Mouse (Mus musculus) neural tube, embryonic 12.5 days (tissue): Measurements from ENCODE around the gene Abhd12b. TPM values are rescaled to one million over a fixed set of nuclear protein-coding genes. Genes with fewer than 3 reads are reported as not detected.

Experiments used
- ATAC-seq: fragments of 200-750 bp; cut with Nextera tagmentation; 2 replicates; pipeline ENCODE4 v1.8.0; 2017; ENCODE audit warnings: low read depth, mild to moderate bottlenecking, moderate TSS enrichment, moderate library complexity; ENCODE audit not compliant: low FRiP score
- H3K27ac ChIP-seq: fragments of 300-500 bp; sonication (generic); 2 replicates; pipeline ENCODE4 v1.5.1; 2016
- H3K27me3 ChIP-seq: fragments of 300-500 bp; sonication (generic); replicated peaks from 2 replicates; pipeline ENCODE4 v1.6.1; 2016; ENCODE audit warnings: mild to moderate bottlenecking
- H3K36me3 ChIP-seq: fragments of 300-500 bp; sonication (generic); 2 replicates; pipeline ENCODE4 v1.6.1; 2016; ENCODE audit warnings: mild to moderate bottlenecking
- H3K4me1 ChIP-seq: fragments of 300-500 bp; sonication (generic); 2 replicates; pipeline ENCODE4 v1.6.1; 2016
- H3K4me2 ChIP-seq: fragments of 300-500 bp; sonication (generic); replicated peaks from 2 replicates; pipeline ENCODE4 v1.6.1; 2016; ENCODE audit warnings: mild to moderate bottlenecking
- H3K4me3 ChIP-seq: fragments of 300-500 bp; sonication (generic); 2 replicates; pipeline ENCODE4 v1.5.1; 2016
- H3K9ac ChIP-seq: fragments of 300-500 bp; sonication (generic); 2 replicates; pipeline ENCODE4 v1.6.1; 2016; ENCODE audit warnings: mild to moderate bottlenecking
- H3K9me3 ChIP-seq: fragments of 300-500 bp; sonication (generic); 2 replicates; pipeline ENCODE4 v1.6.1; 2016; ENCODE audit warnings: mild to moderate bottlenecking
- WGBS: fragments of 180-500 bp; shearing (Covaris S2); methylation state at CpG from one replicate; pipeline ENCODE4 v1.1.7; 2016; 5-methylcytosine and 5-hydroxymethylcytosine counted together
- polyA plus RNA-seq: library from polyadenylated mRNA; unstranded; fragments of >200 nt; fragmentation: Nextera tagmentation; extraction: Ambion mirVana; gene quantifications from 2 replicates; pipeline ENCODE4 v1.2.1, GENCODE M21; 2016

Gene Abhd12b
- polyA plus RNA-seq, 1 experiment from 2014 or later = not detected

DNA sequence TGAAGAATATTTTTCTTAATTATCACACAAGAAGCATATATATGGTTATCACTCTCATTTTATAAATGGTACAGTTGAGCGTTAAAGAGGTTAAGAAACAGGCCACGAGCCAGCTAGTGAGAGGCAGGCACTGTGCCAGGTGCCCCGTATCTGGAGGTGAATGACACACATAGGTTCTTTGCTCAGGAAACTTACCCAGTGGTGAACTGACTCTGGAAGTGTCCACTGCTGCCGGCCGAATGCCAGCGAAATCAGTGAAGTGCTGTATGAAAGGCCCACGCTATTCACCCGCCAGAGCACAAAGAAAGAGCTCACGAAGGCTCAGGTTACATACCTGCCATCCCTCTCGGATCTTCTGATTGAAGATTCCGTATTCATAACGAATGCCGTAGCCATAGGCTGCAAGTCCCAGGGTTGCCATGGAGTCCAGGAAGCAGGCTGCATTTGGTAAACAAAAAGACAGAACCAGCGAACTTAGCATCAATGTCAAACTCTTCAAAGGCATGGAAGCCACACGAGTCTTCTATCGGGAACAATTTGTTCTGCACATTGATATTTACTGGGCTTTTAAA, 62.4 kb downstream of the Abhd12b start:
- Histone ChIP-seq H3K27ac (no peak overlapping the region), H3K9me3 (no peaks in the 10 kb centered on the region), H3K36me3 (no peaks in the 10 kb centered on the region), H3K27me3 (no peaks in the 10 kb centered on the region), H3K4me3 (no peak overlapping the region), H3K4me2 (no peak overlapping the region), H3K4me1 (no peaks in the 10 kb centered on the region), H3K9ac (no peak overlapping the region)
- no peak for ATAC-seq
- WGBS = 74% methylated on average over 16 of the region's 16 CpGs

DNA sequence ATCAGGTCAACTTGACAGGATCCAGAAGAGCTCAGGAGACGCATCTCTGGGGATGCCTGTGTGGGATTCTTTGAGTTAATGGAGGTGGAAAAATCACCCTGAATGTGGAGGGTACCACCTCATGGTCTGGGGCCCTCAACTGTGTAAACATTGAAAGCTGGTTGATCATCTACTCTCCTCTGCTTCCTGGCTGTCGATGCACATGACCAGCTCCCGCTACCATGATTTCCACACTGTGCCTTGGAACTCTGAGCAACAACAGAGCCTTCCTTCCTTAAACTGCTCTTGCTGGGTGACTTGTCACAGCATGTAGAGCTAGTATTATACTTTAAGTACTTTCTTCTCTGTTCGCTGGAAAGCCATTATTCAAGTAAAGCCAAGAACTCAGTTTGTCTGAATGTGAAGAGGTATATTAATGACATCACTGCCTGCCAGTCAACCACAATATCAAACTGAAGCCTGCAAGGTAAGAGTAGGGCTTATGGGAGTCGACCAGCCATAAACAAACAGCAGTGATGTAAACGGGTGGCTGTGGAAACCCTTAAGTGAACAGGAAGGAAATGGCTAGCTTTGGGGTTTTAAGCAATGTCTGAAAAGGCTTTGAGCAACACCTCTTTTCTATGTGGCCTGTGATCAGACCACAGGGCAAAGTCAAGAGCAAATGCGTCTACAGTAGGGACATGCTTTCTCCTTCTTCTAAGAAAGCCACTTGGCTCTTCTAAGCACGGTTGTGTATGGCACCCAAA, 65.0 kb downstream of the Abhd12b start:
- ATAC-seq = no peak
- Histone ChIP-seq H3K4me1 (no peaks in the 10 kb centered on the region), H3K36me3 (no peaks in the 10 kb centered on the region), H3K27ac (no peak overlapping the region), H3K9ac (no peak overlapping the region), H3K4me3 (no peak overlapping the region), H3K4me2 (no peak overlapping the region), H3K9me3 (no peaks in the 10 kb centered on the region), H3K27me3 (no peaks in the 10 kb centered on the region)
- WGBS = 88% methylated on average over 8 of the region's 8 CpGs

DNA sequence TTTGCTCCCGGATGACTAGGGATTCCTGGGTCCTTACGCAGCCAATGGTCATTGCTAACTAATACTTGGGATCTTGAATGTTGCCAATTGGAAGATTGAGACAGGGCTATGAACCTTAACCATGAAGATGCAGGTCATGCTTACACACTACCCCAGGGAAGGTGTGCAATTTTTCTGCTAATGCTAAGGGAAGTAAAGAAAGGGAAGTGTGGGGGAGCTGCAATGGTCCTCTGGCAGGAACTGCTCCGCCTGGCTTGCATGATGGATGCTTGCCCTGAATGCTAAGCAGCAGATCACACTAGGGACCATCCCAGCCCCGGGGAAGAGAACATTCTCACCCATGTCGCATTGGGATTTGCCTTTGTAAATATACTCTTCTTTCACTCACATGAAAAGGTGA, 67.5 kb downstream of the Abhd12b start:
- Histone ChIP-seq H3K27ac (no peak overlapping the region), H3K4me1 (0 out of 2 replicates have a peak, but pooled peaks cover under 1% of the 10 kb centered on the region), H3K27me3 (0 out of 2 replicates have a peak, but pooled peaks cover 5% of the 10 kb centered on the region), H3K36me3 (no peaks in the 10 kb centered on the region), H3K9me3 (no peaks in the 10 kb centered on the region), H3K4me3 (no peak overlapping the region), H3K4me2 (no peak overlapping the region), H3K9ac (no peak overlapping the region)
- no peak for ATAC-seq
- WGBS = 83% methylated on average over 5 of the region's 5 CpGs

DNA sequence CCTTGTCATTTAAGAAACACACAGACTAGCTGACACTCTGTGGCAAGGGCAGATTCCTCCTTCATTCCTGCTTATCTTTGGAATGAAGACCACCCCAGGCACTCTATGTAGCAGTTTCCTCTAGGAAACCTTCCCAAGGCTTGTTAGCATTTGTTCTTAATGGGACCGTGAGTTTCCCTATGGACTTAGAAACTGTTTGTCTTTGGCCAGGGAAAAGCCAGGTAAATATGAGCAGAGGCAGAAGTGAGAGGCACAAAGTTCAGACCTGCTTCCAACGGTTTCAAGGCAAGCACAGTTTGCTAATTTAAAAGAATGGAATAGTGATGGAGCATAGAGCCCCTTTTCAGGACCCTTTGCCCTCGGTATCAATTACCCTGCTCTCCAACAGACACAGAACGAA, 69.4 kb downstream of the Abhd12b start:
- peaks cover 14% of the 10 kb centered on the region for H3K4me1 ChIP-seq
- H3K4me2 ChIP-seq = no peak overlapping the region
- H3K27ac ChIP-seq = no peak overlapping the region
- no peak overlapping the region for H3K9ac ChIP-seq
- 0 out of 2 replicates have a peak, but pooled peaks cover 5% of the 10 kb centered on the region for H3K27me3 ChIP-seq
- no peak overlapping the region for H3K4me3 ChIP-seq
- H3K36me3 ChIP-seq = no peaks in the 10 kb centered on the region
- no peak for ATAC-seq
- no peaks in the 10 kb centered on the region for H3K9me3 ChIP-seq
- WGBS = 83% methylated on average over 4 of the region's 4 CpGs

DNA sequence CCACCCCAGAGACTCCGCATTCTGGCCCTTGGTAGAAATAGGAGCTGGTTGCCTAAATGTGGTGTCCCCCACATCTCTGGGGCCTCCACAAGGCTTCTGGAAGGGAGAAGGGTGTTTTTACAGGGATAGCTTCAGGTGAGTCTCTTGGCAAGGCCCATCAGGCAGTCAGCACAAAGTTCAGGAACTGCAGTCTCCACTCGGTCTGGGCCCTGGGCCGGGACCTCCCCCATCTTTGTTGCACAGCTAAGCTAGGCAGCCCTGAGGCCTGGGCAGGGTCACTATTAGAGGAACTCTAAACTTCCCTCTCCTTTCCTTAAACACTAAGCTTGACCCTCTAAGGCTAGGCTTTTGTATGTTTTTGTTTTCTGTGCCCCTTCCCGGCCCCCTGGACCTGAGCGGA, 72.7 kb downstream of the Abhd12b start:
- peak overlapping the region; percentile 93 for H3K4me2 ChIP-seq
- H3K36me3 ChIP-seq = no peaks in the 10 kb centered on the region
- H3K4me3 ChIP-seq = peak overlapping the region; percentile 42; the same call in 1 of the 2 replicates
- H3K9me3 ChIP-seq = no peaks in the 10 kb centered on the region
- no peak overlapping the region for H3K9ac ChIP-seq
- H3K4me1 ChIP-seq = peaks cover 14% of the 10 kb centered on the region
- ATAC-seq = no peak
- H3K27me3 ChIP-seq = 0 out of 2 replicates have a peak, but pooled peaks cover 5% of the 10 kb centered on the region
- WGBS = 33% methylated on average over 5 of the region's 5 CpGs
- no peak overlapping the region for H3K27ac ChIP-seq

DNA sequence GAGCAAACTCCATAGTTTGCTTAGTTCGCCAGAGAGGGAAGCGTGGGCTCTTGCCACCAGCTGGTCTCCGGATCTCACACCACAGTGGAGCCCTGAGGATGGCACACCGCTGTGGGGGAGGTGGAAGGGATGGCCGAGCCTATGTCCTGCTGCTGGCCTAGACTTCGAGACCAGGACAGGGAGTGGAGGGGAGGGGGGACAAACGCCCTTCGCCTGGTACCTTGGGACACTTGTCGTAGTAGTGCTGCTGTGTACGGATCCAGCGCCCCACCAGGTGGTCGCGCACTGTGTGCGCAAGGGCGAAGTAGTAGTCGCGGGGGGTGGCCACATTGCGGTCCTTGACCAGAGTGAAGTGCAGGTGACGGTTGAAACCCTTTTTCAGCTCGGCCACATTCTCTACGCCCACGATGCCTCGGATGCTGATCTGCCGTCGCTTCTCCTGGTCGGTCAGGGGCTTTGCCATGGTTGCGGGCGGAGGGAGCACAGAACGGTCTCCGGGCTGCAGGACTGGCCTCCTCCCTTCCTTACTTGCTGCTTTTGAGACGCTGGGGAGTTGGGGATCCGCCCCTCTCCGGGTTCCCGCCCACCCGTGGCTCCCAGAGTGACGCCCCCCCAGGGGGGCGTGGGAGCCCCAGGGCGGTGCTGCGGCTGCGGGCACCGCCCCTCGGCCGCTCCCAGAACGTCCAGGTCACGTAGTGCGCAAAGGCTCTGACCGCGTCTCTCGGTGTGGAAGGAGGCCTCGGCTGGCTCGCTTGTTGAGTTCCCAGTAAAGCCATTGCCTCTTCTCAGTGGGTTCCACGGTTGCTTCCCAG, 73.4 kb downstream of the Abhd12b start:
- H3K27me3 ChIP-seq = 0 out of 2 replicates have a peak, but pooled peaks cover 5% of the 10 kb centered on the region
- H3K36me3 ChIP-seq = no peaks in the 10 kb centered on the region
- peak overlapping the region; percentile 51 for H3K9ac ChIP-seq
- H3K4me2 ChIP-seq = peak overlapping the region; percentile 93
- no peaks in the 10 kb centered on the region for H3K9me3 ChIP-seq
- peaks cover 14% of the 10 kb centered on the region for H3K4me1 ChIP-seq
- WGBS = 2% methylated on average over 52 of the region's 52 CpGs
- peak; percentile 73 for ATAC-seq
- peak overlapping the region; percentile 42 for H3K4me3 ChIP-seq
- no peak overlapping the region for H3K27ac ChIP-seq

DNA sequence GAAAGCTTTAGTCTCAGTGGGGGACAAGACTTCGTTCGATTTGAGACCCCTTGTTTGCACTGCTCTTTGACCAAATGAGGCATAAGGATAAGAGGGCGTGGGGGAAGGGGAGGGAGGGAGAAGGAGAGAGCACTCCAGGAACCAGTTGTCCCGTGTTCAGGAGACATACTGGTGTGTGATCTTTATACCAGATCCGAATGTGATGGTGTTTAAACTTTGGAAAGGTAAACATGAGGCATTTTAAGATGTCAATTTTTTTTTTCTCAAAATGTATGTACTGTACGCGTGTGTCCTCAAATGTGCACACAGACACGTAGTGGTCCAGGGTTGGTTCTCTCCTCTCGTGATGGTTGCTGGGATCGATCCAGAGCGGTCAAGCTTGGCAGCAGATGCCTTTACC, 74.2 kb downstream of the Abhd12b start:
- Histone ChIP-seq H3K4me3 (no peak overlapping the region), H3K9me3 (no peaks in the 10 kb centered on the region)
- 67% methylated on average over 11 of the region's 11 CpGs for WGBS

DNA sequence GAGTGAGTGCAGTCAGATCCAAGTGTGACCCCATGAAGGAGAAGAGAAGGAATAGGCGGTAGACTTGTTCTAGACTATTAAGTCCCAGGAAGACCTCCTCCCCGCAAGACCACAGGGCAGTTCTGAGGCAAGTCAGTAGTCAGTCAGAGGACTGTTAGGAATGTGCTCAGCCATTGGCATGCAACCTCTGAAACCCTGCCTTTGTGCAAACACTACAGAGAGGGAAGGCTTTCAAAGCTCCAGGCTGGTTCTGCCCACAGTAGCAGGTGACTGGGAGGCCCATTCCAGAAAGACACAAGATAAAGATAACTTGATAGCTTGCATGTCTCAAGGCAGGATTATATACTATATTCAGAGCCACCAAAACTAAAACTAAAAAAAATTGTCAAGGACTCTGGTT, 77.4 kb downstream of the Abhd12b start, which contains the start of gene Pygl:
Pygl (minus strand) TSS at position 195 of the 400 bp plus-strand sequence.
- Histone ChIP-seq H3K36me3 (no peaks in the 10 kb centered on the region), H3K9ac (no peak within 1 kb of the TSS), H3K4me1 (peaks cover 17% of the 10 kb centered on the region), H3K9me3 (no peaks in the 10 kb centered on the region), H3K27ac (no peak within 1 kb of the TSS), H3K27me3 (no peaks in the 10 kb centered on the region), H3K4me3 (no peak within 1 kb of the TSS), H3K4me2 (no peak within 1 kb of the TSS)
- 83% methylated on average over 2 of the region's 2 CpGs for whole genome bisulfite sequencing
- no peak for ATAC-seq

More for the DNA sequence above, 74.2 kb downstream of the Abhd12b start:
- peaks cover 14% of the 10 kb centered on the region for H3K4me1 ChIP-seq
- H3K4me2 ChIP-seq = peak overlapping the region; percentile 93; the same call in 1 of the 2 replicates
- 0 out of 2 replicates have a peak, but pooled peaks cover 5% of the 10 kb centered on the region for H3K27me3 ChIP-seq
- H3K27ac ChIP-seq = no peak overlapping the region
- no peaks in the 10 kb centered on the region for H3K36me3 ChIP-seq
- H3K9ac ChIP-seq = no peak overlapping the region
- ATAC-seq = no peak

DNA sequence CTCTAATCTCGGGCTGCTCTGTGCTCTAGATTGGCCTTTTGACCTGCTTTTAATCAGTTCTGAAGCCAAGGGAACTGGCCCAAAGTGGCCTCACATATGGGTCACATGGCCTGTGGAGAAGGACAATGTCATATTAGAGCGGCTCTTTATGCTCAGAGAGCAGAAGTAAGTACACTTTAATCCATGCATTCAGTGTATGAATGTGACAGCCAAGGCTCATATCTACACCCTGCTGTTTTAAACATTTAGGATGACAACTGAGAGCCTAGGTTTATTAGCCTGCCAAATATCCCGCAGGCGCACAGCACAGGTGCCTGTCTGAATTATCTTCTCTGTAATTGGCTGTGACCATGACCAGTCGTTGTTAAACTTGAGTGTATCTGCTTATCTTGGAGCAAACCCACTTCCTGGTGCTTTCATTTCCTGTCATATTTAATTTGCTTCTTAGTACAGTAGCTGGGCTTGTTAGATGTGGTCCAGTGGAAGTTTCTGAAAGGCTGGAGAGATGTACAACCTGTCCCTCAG, 78.1 kb downstream of the Abhd12b start:
- 50% methylated on average over 5 of the region's 5 CpGs for WGBS
- Histone ChIP-seq H3K4me2 (no peak overlapping the region), H3K9me3 (no peaks in the 10 kb centered on the region), H3K27ac (no peak overlapping the region), H3K9ac (no peak overlapping the region), H3K27me3 (no peaks in the 10 kb centered on the region), H3K36me3 (no peaks in the 10 kb centered on the region), H3K4me1 (peaks cover 9% of the 10 kb centered on the region), H3K4me3 (no peak overlapping the region)
- ATAC-seq = no peak

Other genes starting within 250 kb of the Abhd12b start
- 7.5 and 8.1 TPM in 2 replicates for gene Sav1, start 167.1 kb upstream of the Abhd12b start, polyA plus RNA-seq
- gene Nin, start 40.4 kb upstream of the Abhd12b start, polyA plus RNA-seq = 18.9 and 19.3 TPM in 2 replicates
- gene Pygl, start 77.3 kb downstream of the Abhd12b start, polyA plus RNA-seq = 5.3 and 5.8 TPM in 2 replicates
- gene Trim9, start 193.5 kb downstream of the Abhd12b start, polyA plus RNA-seq = 33.4 and 38.7 TPM in 2 replicates